Mouse (Mus musculus) liver, adult 2 months (tissue): Measurements from ENCODE around the gene Gm49776. TPM values are rescaled to one million over a fixed set of nuclear protein-coding genes. Genes with fewer than 3 reads are reported as not detected.
A peak's percentile ranks its signal among the peaks of the same experiment; 100 is the strongest.
"Not testable (repeated sequence)": the region's sequence is repeated elsewhere in the genome, so short reads cannot be mapped to it uniquely, and the experiment has no call there.

Experiments
- DNase-seq: peaks from one replicate; pipeline ENCODE4 v3.0.0-alpha.2; 2011; ENCODE audit warnings: low read depth, low spot score; ENCODE audit errors: extremely low read depth
- H3K27ac ChIP-seq: fragments of 200-500 bp; replicated peaks from 2 replicates; pipeline ENCODE4 v1.5.1; 2012; ENCODE audit warnings: low read depth, mild to moderate bottlenecking, control low read depth, inconsistent platforms, low read length; ENCODE audit not compliant: insufficient read depth
- H3K27me3 ChIP-seq: fragments of 200-500 bp; 2 replicates; pipeline ENCODE4 v1.6.1; 2012; ENCODE audit warnings: mild to moderate bottlenecking, moderate library complexity, low read length, inconsistent platforms; ENCODE audit not compliant: control insufficient read depth, insufficient read depth
- H3K36me3 ChIP-seq: fragments of 200-500 bp; 2 replicates; pipeline ENCODE4 v1.6.1; 2012; ENCODE audit warnings: low read length, inconsistent platforms; ENCODE audit not compliant: control insufficient read depth, insufficient read depth
- H3K4me1 ChIP-seq: fragments of 200-500 bp; 2 replicates; pipeline ENCODE4 v1.6.1; 2011; ENCODE audit warnings: low read length; ENCODE audit not compliant: control insufficient read depth, insufficient read depth
- H3K4me3 ChIP-seq: fragments of 200-500 bp; 2 replicates; pipeline ENCODE4 v1.5.1; 2011; ENCODE audit warnings: low read depth, mild to moderate bottlenecking, control low read depth, low read length, moderate library complexity; ENCODE audit not compliant: insufficient read depth
- H3K79me2 ChIP-seq: fragments of 200-500 bp; 2 replicates; pipeline ENCODE4 v1.6.1; 2012; ENCODE audit warnings: inconsistent platforms, mild to moderate bottlenecking, low read length, moderate library complexity; ENCODE audit not compliant: control insufficient read depth, insufficient read depth
- H3K9ac ChIP-seq: fragments of 200-500 bp; 2 replicates; pipeline ENCODE4 v1.6.1; 2012; ENCODE audit warnings: low read depth, mild to moderate bottlenecking, control low read depth, inconsistent platforms, low read length
- CTCF ChIP-seq: fragments of 200-500 bp; IDR thresholded peaks from 2 replicates; pipeline ENCODE4 v1.5.1; 2011; ENCODE audit warnings: low read depth, low read length, control low read depth
- POLR2A ChIP-seq: fragments of 200-500 bp; IDR thresholded peaks from 2 replicates; pipeline ENCODE4 v1.6.1; 2011; ENCODE audit warnings: low read length, control low read depth; ENCODE audit not compliant: insufficient read depth; ENCODE audit errors: extremely low read depth
- WGBS: fragments of 180-500 bp; shearing (Covaris S2); methylation state at CpG from one replicate; pipeline ENCODE4 v1.1.7; 2018; 5-methylcytosine and 5-hydroxymethylcytosine counted together
- polyA plus RNA-seq: library from polyadenylated mRNA; depleted of rRNA; stranded (reverse); fragments of >200 nt; gene quantifications from 2 replicates; pipeline ENCODE4 v1.2.3, GENCODE M21; 2012; rRNA removed
- total RNA-seq: library from RNA; depleted of rRNA; stranded (reverse); fragments of >200 nt; gene quantifications from 2 replicates; pipeline ENCODE4 v1.2.3, GENCODE M21; 2014; rRNA removed

Gm49776 gene
- total RNA-seq = not detected in 2 replicates
- not detected in 2 replicates for polyA plus RNA-seq

DNA sequence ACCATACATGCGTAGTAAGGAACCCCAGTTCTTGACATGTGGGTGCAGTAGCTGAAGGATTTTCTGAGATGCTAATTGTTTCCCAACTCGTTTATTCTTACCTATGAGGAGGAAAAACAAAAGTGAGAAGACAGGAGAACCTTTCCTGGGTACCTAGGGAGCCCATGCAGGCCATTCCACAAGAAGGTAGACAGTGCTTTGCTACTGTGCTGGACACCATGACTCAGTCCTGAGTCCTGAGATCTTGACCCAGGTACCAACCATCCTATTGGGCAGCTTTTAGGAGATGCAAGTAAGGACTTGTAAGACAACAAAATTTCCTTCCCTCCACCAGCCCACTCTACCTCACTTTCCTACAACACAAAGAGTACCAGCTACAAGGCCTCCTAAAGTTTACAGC is at the start of gene Gm49776:
Gene Gm49776, minus strand, starts transcription at position 101 of the 400 bp plus-strand sequence.
- Histone ChIP-seq H3K4me3 (no peak within 1 kb of the TSS), H3K79me2 (no peaks in the 10 kb centered on the region), H3K36me3 (peaks cover 49% of the 10 kb centered on the region), H3K4me1 (no peaks in the 10 kb centered on the region), H3K27me3 (no peaks in the 10 kb centered on the region), H3K27ac (no peak within 1 kb of the TSS), H3K9ac (no peak within 1 kb of the TSS)
- WGBS = 96% methylated on average over 2 of the region's 2 CpGs
- no peak for DNase-seq
- TF ChIP-seq CTCF (no peak), POLR2A (no peak)

DNA sequence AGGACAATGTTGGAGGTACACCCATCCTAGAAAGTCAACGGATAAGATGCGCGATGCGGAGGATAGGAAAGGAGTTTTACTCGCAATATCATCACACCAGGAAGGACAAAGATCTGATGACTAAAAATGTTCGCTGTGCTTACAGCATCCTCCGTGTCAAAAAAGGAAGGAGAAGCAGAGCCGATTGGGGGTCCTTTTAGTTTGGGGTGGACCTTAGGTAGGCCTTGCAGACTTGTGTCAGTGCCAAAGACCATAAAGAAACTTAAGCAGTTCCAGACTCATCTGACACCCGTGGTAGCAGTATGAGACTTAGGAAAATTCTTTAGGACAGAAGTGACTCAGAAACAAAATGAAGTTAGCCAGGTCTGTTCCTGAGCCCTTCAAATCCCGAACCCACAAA is 31.5 kb upstream of the Gm49776 start:
- H3K4me3 ChIP-seq = peak overlapping the region; percentile 41
- DNase-seq, H3K4me1 ChIP-seq, H3K36me3 ChIP-seq, H3K27ac ChIP-seq, H3K27me3 ChIP-seq, H3K9ac ChIP-seq: not testable (repeated sequence)
- 5% methylated on average over 10 of the region's 10 CpGs for WGBS
- H3K79me2 ChIP-seq = peaks cover 17% of the 10 kb centered on the region

DNA sequence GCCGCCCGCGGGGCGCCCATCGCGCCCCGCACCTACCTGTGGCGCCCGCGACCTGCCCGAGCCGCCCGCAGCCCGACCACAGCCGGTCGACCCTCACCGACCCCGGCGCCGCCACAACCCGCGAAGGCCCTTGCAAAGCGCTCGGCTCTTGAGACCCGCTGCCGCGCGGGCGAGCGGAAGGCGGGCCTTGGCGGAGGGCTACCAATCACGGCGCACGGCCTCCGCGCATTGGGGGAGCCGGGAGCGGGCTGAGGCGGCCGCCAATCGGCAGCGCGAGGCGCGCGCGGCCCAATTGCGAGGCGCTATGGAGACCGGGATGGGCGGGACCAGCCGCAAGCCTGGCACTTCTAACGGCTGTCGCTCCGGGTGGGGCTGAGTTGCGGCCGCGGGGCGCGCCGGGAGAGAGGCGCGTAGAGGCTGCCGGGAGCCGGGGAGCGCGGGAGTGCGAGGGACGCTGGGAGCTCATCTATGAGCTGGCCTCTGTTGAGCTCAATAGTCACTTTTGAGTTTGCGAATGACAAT is 31.0 kb upstream of the Gm49776 start, which contains the start of gene Dgcr8:
Gene Dgcr8, minus strand, starts transcription at position 180 of the 522 bp plus-strand sequence.
- Histone ChIP-seq H3K27ac (peak within 1 kb of the TSS; percentile 83), H3K9ac (peak within 1 kb of the TSS; percentile 87), H3K27me3 (no peaks in the 10 kb centered on the region), H3K4me3 (peak within 1 kb of the TSS; percentile 88), H3K4me1 (peaks cover 9% of the 10 kb centered on the region), H3K36me3 (peaks cover 3% of the 10 kb centered on the region), H3K79me2 (peaks cover 17% of the 10 kb centered on the region)
- under 1% methylated on average over 66 of the region's 71 CpGs for WGBS
- peak; percentile 82 for DNase-seq
- TF ChIP-seq CTCF (no peak), POLR2A (peak; percentile 31; the same call in 1 of the 2 replicates)

DNA sequence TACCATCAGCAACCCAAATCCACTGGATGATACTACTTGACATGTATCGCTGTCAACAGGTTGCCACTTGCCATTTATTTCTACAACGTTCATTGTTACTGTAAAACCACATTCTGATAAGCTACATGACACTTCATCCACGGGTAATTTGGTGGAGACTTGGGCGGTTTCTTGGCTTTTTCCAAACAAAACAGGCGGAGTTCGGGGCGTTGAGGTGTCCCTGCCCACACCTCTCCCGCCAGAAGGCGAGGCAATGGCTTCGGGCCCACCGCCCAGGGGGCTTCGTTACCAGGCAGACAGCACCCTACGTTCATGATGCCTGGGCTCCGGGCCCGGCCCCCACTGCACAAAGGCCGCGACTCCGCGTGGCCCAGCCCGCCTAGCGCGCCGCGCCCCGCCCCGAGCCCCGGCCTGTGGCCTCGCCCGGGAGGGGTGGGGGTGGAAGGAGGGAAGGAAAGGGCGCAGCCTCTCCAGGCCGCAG is 30.5 kb upstream of the Gm49776 start:
- peak overlapping the region; percentile 87 for H3K9ac ChIP-seq
- TF ChIP-seq CTCF = no peak
- no peak for TF ChIP-seq POLR2A
- WGBS = 1% methylated on average over 19 of the region's 31 CpGs
- peak overlapping the region; percentile 88 for H3K4me3 ChIP-seq
- H3K27me3 ChIP-seq = no peaks in the 10 kb centered on the region
- H3K27ac ChIP-seq = peak overlapping the region; percentile 83
- H3K36me3 ChIP-seq = peaks cover 4% of the 10 kb centered on the region
- peak; percentile 14 for DNase-seq
- H3K4me1 ChIP-seq = peaks cover 9% of the 10 kb centered on the region
- H3K79me2 ChIP-seq = peaks cover 17% of the 10 kb centered on the region

DNA sequence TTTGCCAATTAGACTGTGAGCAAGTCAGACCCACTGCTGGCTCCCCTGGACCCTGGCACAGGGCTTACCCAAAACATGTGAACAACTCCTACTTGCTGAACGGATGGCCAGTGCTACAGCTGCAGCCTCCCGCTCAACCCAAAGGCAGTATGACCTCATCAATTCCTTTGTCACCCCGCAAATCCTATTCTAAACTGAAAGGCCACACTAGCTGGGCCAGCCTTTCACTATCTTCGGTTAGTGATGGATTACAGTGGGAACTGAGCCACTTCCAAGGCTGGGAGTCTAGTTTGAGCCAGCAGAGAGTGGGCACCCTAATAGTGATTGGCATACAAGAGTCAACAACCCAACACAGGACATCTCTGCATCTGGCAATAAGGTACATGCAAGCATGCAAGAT is 30.0 kb upstream of the Gm49776 start:
- DNase-seq = no peak
- TF ChIP-seq POLR2A = no peak
- no peak for TF ChIP-seq CTCF
- peaks cover 8% of the 10 kb centered on the region for H3K36me3 ChIP-seq
- peak overlapping the region; percentile 87 for H3K9ac ChIP-seq
- no peak overlapping the region for H3K27ac ChIP-seq
- H3K4me3 ChIP-seq = peak overlapping the region; percentile 88
- H3K79me2 ChIP-seq = peaks cover 17% of the 10 kb centered on the region
- H3K4me1 ChIP-seq = peaks cover 9% of the 10 kb centered on the region
- 14% methylated on average over 4 of the region's 4 CpGs for WGBS
- H3K27me3 ChIP-seq = no peaks in the 10 kb centered on the region

DNA sequence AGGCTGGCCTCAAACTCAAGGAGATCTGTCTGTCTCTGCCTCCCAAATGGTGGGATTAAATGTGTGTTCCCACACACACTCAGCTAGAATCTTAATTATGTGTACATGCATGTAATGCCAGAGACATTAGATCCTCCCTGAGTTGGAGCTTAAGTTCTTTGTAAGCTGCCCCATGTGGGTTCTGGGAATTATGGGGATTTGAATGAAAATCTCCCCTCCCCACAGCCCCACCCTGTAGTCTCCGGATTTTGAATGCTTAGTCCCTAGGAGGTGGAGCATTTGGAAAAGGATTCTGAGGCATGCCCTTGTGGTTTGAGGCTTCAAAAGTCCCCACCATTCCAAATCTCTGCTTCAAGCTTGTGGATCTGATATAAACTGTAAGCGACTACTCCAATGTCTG is 17.0 kb upstream of the Gm49776 start:
- Histone ChIP-seq H3K27me3 (no peaks in the 10 kb centered on the region), H3K36me3 (peaks cover 52% of the 10 kb centered on the region), H3K9ac (no peak overlapping the region), H3K79me2 (no peaks in the 10 kb centered on the region), H3K4me1 (no peaks in the 10 kb centered on the region), H3K4me3 (no peak overlapping the region), H3K27ac (no peak overlapping the region)
- no peak for DNase-seq
- no peak for TF ChIP-seq CTCF
- no peak for TF ChIP-seq POLR2A
- WGBS = 84% methylated on average over 2 of the region's 2 CpGs
